Mouse (Mus musculus): ENCODE data around the gene Szrd1.

DNA sequence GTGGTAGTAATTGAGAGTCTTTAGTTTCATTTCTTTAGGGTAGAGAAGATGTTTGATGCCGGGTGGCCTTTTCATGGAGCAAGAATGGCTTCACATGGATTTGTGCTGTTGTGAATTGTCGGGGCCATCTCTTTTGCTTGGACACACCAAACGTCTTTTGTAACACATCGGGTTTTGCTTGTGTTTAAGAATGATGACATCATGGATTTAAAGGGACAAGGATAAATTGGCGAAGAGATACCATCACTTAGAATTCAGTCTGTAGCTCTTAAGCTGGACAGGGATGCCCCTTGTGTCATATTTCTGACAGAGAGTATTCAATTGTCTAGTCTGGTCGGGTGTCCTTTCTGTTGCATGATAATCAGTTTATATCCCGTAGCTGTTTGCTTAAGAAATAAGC lies 9.5 kb upstream of the Szrd1 start:
- TF ChIP-seq CTCF (conservative IDR thresholded peaks at IDR 0.05; ENCODE audit: low read length): no peak
- no peak for TF ChIP-seq NANOG (IDR thresholded peaks at IDR 0.05; ENCODE audit: borderline replicate concordance, low read length)

Measured in E14TG2a.4 (cell line).